In the genomic region with DNA sequence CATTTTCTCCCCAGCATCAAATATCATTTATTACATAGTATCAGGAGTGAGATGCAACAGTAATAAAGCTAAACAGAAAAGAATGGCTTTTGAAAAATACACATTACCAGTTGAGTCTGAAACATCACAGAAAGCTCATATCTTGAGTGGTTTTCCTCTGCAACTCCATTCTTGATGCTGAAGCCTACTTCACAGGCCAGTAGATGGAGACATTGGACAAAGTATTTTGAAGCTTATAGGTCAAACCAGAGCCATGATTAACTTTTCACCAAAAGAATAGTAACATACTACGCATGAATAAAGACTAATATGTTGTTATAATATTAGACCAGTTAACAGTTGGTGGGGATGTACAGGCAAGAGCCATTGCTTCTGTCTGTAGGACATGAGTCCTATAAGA, we compare ENCODE assay signal across 25 mouse cellular contexts. TPM values are rescaled to one million over a fixed set of nuclear protein-coding genes. Genes with fewer than 3 reads are reported as not detected.
A peak's percentile ranks its signal among the peaks of the same experiment; 100 is the strongest.
DNase-seq lines count a peak whose midpoint lies in the region; ATAC-seq and TF ChIP-seq lines count a peak whose summit lies in the region.
"Had no signal": no experiment of that assay in that cellular context is flagged by ENCODE, and none has a peak within 500 bp of the region (broad histone marks: within the 10 kb centered on the region; RNA-seq: fewer than 3 reads in every experiment).

No protein-coding gene starts in this region.

- H3K27me3 ChIP-seq in heart, adult 2 months (ENCODE audit: control insufficient read depth, insufficient read depth, low read length) = no peaks in the 10 kb centered on the region
- H3K27me3 ChIP-seq in heart, embryonic 11.5 days (ENCODE audit: control insufficient read depth, insufficient read depth, low read length) = no peaks in the 10 kb centered on the region
- H3K27me3 ChIP-seq in lung, embryonic 14.5 days (ENCODE audit: insufficient read depth, low read length) = no peaks in the 10 kb centered on the region
- H3K27me3 ChIP-seq: embryonic facial prominence, embryonic 13.5 days; forebrain, embryonic 15.5 days; heart, embryonic 15.5 days; hindbrain, embryonic 15.5 days; intestine, embryonic 15.5 days; megakaryocyte, embryonic 14.5 days; midbrain, embryonic 15.5 days had no signal

- H3K4me2 ChIP-seq in heart, embryonic 11.5 days = no peak overlapping the region
- no peak overlapping the region for H3K4me2 ChIP-seq in lung, embryonic 14.5 days
- H3K4me2 ChIP-seq: embryonic facial prominence, embryonic 13.5 days; forebrain, embryonic 15.5 days; heart, embryonic 15.5 days; hindbrain, embryonic 15.5 days; intestine, embryonic 15.5 days; liver, embryonic 11.5 days; midbrain, embryonic 15.5 days had no signal

- no peaks in the 10 kb centered on the region for H3K79me2 ChIP-seq in heart, adult 2 months (replicated peaks; ENCODE audit: control insufficient read depth, insufficient read depth, low read length)

- TF ChIP-seq POLR2A in heart, adult 2 months (IDR thresholded peaks at IDR 0.05; ENCODE audit: insufficient read depth, low read depth, low read length) = no peak
- no peak for TF ChIP-seq POLR2A in brain, embryonic 14.5 days (IDR thresholded peaks at IDR 0.05; ENCODE audit: borderline replicate concordance, extremely low read depth, insufficient read depth, insufficient read length, poor library complexity, severe bottlenecking)

- H3K4me1 ChIP-seq in heart, adult 2 months (ENCODE audit: control insufficient read depth, insufficient read depth, low read length) = no peaks in the 10 kb centered on the region
- H3K4me1 ChIP-seq in heart, embryonic 11.5 days (ENCODE audit: control insufficient read depth, insufficient read depth, low read length) = no peaks in the 10 kb centered on the region
- H3K4me1 ChIP-seq in lung, embryonic 14.5 days (ENCODE audit: insufficient read depth) = no peaks in the 10 kb centered on the region
- H3K4me1 ChIP-seq: embryonic facial prominence, embryonic 13.5 days; forebrain, embryonic 15.5 days; heart, embryonic 15.5 days; hindbrain, embryonic 15.5 days; intestine, embryonic 15.5 days; megakaryocyte, embryonic 14.5 days; midbrain, embryonic 15.5 days had no signal

- no peak for ATAC-seq in heart, embryonic 11.5 days (replicated peaks; ENCODE audit: insufficient number of reproducible peaks, low FRiP score, low TSS enrichment)
- no peak for ATAC-seq in lung, embryonic 14.5 days (ENCODE audit: insufficient read depth)
- ATAC-seq: forebrain, embryonic 15.5 days; intestine, embryonic 15.5 days; liver, postnatal 0 days; midbrain, embryonic 15.5 days had no signal

- no peaks in the 10 kb centered on the region for H3K9me3 ChIP-seq in heart, embryonic 11.5 days (replicated peaks; ENCODE audit: control insufficient read depth, low read length)
- no peaks in the 10 kb centered on the region for H3K9me3 ChIP-seq in lung, embryonic 14.5 days (ENCODE audit: low read depth, low read length)
- H3K9me3 ChIP-seq: embryonic facial prominence, embryonic 13.5 days; forebrain, embryonic 15.5 days; heart, embryonic 15.5 days; hindbrain, embryonic 15.5 days; intestine, embryonic 15.5 days; midbrain, embryonic 15.5 days had no signal

- TF ChIP-seq CTCF in heart, adult 2 months (IDR thresholded peaks at IDR 0.05) = peak; percentile 18; the same call in 1 of the 2 replicates
- no peak for TF ChIP-seq CTCF in lung, embryonic 14.5 days (IDR thresholded peaks at IDR 0.05; ENCODE audit: low read depth)
- no peak for TF ChIP-seq CTCF in brain, embryonic 14.5 days (IDR thresholded peaks at IDR 0.05; ENCODE audit: borderline replicate concordance, extremely low read depth, insufficient read depth, insufficient read length)

- no peak for DNase-seq in heart, adult 2 months
- peak; percentile 48 for DNase-seq in lung, embryonic 14.5 days
- no peak for DNase-seq in lung, postnatal 14 days
- DNase-seq in MN1 (ENCODE audit: low spot score) = peak; percentile 21
- DNase-seq in brain, embryonic 14.5 days (ENCODE audit: low read depth) = peak; percentile 26
- DNase-seq in liver = no peak
- no peak for DNase-seq in heart, postnatal 14 days
- DNase-seq: adrenal gland, postnatal 25 days; cerebellum, adult 11-12 months; cerebellum, postnatal 10 days; gastrocnemius, postnatal 14 days; heart, adult 11 months; heart, postnatal 4 days; liver, postnatal 0 days; lung, postnatal 36 days had no signal

- 84% methylated on average over 1 of the region's 1 CpGs for WGBS in heart, adult 2 months
- 92% methylated on average over 1 of the region's 1 CpGs for WGBS in heart, embryonic 11.5 days (ENCODE audit: insufficient replicate concordance)
- 93% methylated on average over 1 of the region's 1 CpGs for WGBS in lung, embryonic 14.5 days

- no peaks in the 10 kb centered on the region for H3K36me3 ChIP-seq in heart, adult 2 months (ENCODE audit: control insufficient read depth, insufficient read depth, low read length)
- no peaks in the 10 kb centered on the region for H3K36me3 ChIP-seq in heart, embryonic 11.5 days (ENCODE audit: control insufficient read depth, insufficient read depth, low read length)
- H3K36me3 ChIP-seq in lung, embryonic 14.5 days (ENCODE audit: insufficient read depth) = no peaks in the 10 kb centered on the region
- H3K36me3 ChIP-seq: embryonic facial prominence, embryonic 13.5 days; forebrain, embryonic 15.5 days; heart, embryonic 15.5 days; hindbrain, embryonic 15.5 days; intestine, embryonic 15.5 days; midbrain, embryonic 15.5 days had no signal

- no peak for TF ChIP-seq EP300 in heart, adult 2 months (IDR thresholded peaks at IDR 0.05; ENCODE audit: insufficient read depth, low read depth, low read length)

- no peak overlapping the region for H3K9ac ChIP-seq in heart, adult 2 months (ENCODE audit: low read depth, low read length)
- H3K9ac ChIP-seq in heart, embryonic 11.5 days (ENCODE audit: low read depth, low read length) = no peak overlapping the region
- no peak overlapping the region for H3K9ac ChIP-seq in lung, embryonic 14.5 days
- H3K9ac ChIP-seq: embryonic facial prominence, embryonic 13.5 days; forebrain, embryonic 15.5 days; heart, embryonic 15.5 days; hindbrain, embryonic 15.5 days; intestine, embryonic 15.5 days; liver, postnatal 0 days; midbrain, embryonic 15.5 days had no signal

- intact Hi-C loops in heart, adult 2 months (cut with DNase I) = no loop called here
- intact Hi-C loops in heart, postnatal 14 days (cut with DNase I) = no loop called here

- no peak overlapping the region for H3K4me3 ChIP-seq in heart, adult 2 months
- H3K4me3 ChIP-seq in heart, embryonic 11.5 days (ENCODE audit: low read depth, low read length) = no peak overlapping the region
- no peak overlapping the region for H3K4me3 ChIP-seq in lung, embryonic 14.5 days (ENCODE audit: low read depth, low read length)
- H3K4me3 ChIP-seq: embryonic facial prominence, embryonic 13.5 days; forebrain, embryonic 15.5 days; heart, embryonic 15.5 days; hindbrain, embryonic 15.5 days; intestine, embryonic 15.5 days; megakaryocyte, embryonic 14.5 days; midbrain, embryonic 15.5 days had no signal

- no peak overlapping the region for H3K27ac ChIP-seq in heart, adult 2 months
- H3K27ac ChIP-seq in heart, embryonic 11.5 days (ENCODE audit: low read depth, low read length) = no peak overlapping the region
- H3K27ac ChIP-seq in lung, embryonic 14.5 days (ENCODE audit: low read depth) = no peak overlapping the region
- H3K27ac ChIP-seq: embryonic facial prominence, embryonic 13.5 days; forebrain, embryonic 15.5 days; heart, embryonic 15.5 days; hindbrain, embryonic 15.5 days; intestine, embryonic 15.5 days; midbrain, embryonic 15.5 days had no signal

RNA-seq across cellular contexts. Expression of a gene that starts 21.8 kb away (rescaled TPM):
- total RNA-seq in heart, adult 2 months (2021) = under 1 TPM in 1 of 2 experiments, not detected in 1; 0.05 TPM
- polyA plus RNA-seq in heart, adult 2 months (2012; rRNA removed) = 0.04 and 0.12 TPM in 2 replicates
- 0.10 and 0.18 TPM in 2 replicates for polyA plus RNA-seq in heart, embryonic 11.5 days (2014; fragmentation: Nextera tagmentation; extraction: Ambion mirVana)
- 0.25 and 0.32 TPM in 2 replicates for polyA plus RNA-seq in lung, embryonic 14.5 days (2014; fragmentation: Nextera tagmentation; extraction: Ambion mirVana)
- polyA plus RNA-seq in brain, embryonic 14.5 days (2012; rRNA removed) = 13.6 and 14.0 TPM in 2 replicates
- under 1 TPM; 0.07 to 0.10 TPM for total RNA-seq in heart, postnatal 14 days (2021)
- polyA plus RNA-seq: large intestine, adult 2 months; liver, postnatal 0 days had no signal

Comparison
In these comparisons a context has a peak if more than half of its experiments do, and no peak if none do; other contexts are left out.
1. DNase-seq: peak in lung, embryonic 14.5 days (single experiment), MN1 (single experiment) and brain, embryonic 14.5 days (single experiment); none in heart, adult 2 months (0 of 2), lung, postnatal 14 days (single experiment), liver (single experiment) and heart, postnatal 14 days (0 of 2).
2. RNA of a gene that starts 21.8 kb away (polyA plus RNA-seq): 13.6 to 14.0 TPM in brain, embryonic 14.5 days; 0.25 to 0.32 TPM in lung, embryonic 14.5 days, 0.10 to 0.18 TPM in heart, embryonic 11.5 days and 0.04 to 0.12 TPM in heart, adult 2 months; every median in the first group is over 10 times any median in the second.